Mouse (Mus musculus) forebrain, postnatal 0 days (tissue): ENCODE measurements around the gene Armcx3. TPM values are rescaled to one million over a fixed set of nuclear protein-coding genes. Genes with fewer than 3 reads are reported as not detected.
"Not testable (repeated sequence)": the region's sequence is repeated elsewhere in the genome, so short reads cannot be mapped to it uniquely, and the experiment has no call there.

ENCODE experiments used
- ATAC-seq: fragments of 200-750 bp; cut with Nextera tagmentation; 2 replicates; pipeline ENCODE4 v1.8.0; 2017; ENCODE audit warnings: mild to moderate bottlenecking, moderate library complexity
- DNase-seq: peaks from one replicate; pipeline ENCODE4 v3.0.0-alpha.2; 2015
- H3K27ac ChIP-seq: fragments of 300-500 bp; sonication (generic); 2 replicates; pipeline ENCODE4 v1.5.1; 2014; ENCODE audit warnings: low read depth, mild to moderate bottlenecking, antibody characterized with exemption, low read length, moderate library complexity, mixed read lengths
- H3K27me3 ChIP-seq: fragments of 300-500 bp; sonication (generic); 2 replicates; pipeline ENCODE4 v1.6.1; 2014; ENCODE audit warnings: mild to moderate bottlenecking, low read length, mixed read lengths; ENCODE audit not compliant: insufficient read depth
- H3K36me3 ChIP-seq: fragments of 300-500 bp; sonication (generic); 2 replicates; pipeline ENCODE4 v1.6.1; 2014; ENCODE audit warnings: mild to moderate bottlenecking, moderate library complexity; ENCODE audit not compliant: insufficient read depth
- H3K4me1 ChIP-seq: fragments of 300-500 bp; sonication (generic); 2 replicates; pipeline ENCODE4 v1.6.1; 2014; ENCODE audit warnings: antibody characterized with exemption; ENCODE audit not compliant: insufficient read depth
- H3K4me2 ChIP-seq: fragments of 300-500 bp; sonication (generic); 2 replicates; pipeline ENCODE4 v1.6.1; 2014; ENCODE audit warnings: low read depth, mild to moderate bottlenecking, moderate library complexity
- H3K4me3 ChIP-seq: fragments of 300-500 bp; sonication (generic); 2 replicates; pipeline ENCODE4 v1.5.1; 2014; ENCODE audit warnings: low read depth, low read length, mixed read lengths
- H3K9ac ChIP-seq: fragments of 300-500 bp; sonication (generic); 2 replicates; pipeline ENCODE4 v1.6.1; 2014; ENCODE audit warnings: mild to moderate bottlenecking
- H3K9me3 ChIP-seq: fragments of 300-500 bp; sonication (generic); 2 replicates; pipeline ENCODE4 v1.6.1; 2016; ENCODE audit warnings: low read length
- CTCF ChIP-seq: sonication (generic); IDR thresholded peaks from 2 replicates; pipeline ENCODE4 v1.5.1; 2016; ENCODE audit warnings: antibody characterized with exemption, control low read depth, low read depth
- WGBS: fragments of 180-500 bp; shearing (Covaris S2); extraction: QIAGEN DNeasy Blood & Tissue Kit; methylation state at CpG from one replicate; pipeline ENCODE4 v1.1.7; 2014; 5-methylcytosine and 5-hydroxymethylcytosine counted together
- polyA plus RNA-seq: library from polyadenylated mRNA; unstranded; fragments of >200 nt; fragmentation: Nextera tagmentation; extraction: Ambion mirVana; gene quantifications from 2 replicates; pipeline ENCODE4 v1.2.1, GENCODE M21; 2015
- total RNA-seq: library from RNA; depleted of rRNA; stranded (reverse); fragments of >200 nt; gene quantifications from 2 replicates; pipeline ENCODE4 v1.2.3, GENCODE M21; 2014

The Armcx3 gene
- total and polyA plus RNA-seq, 2 experiments from 2014 or later, result 66.5 to 68.4 TPM

GRCm38 (mm10) chrX:134739160-134739559, 17.2 kb upstream of the Armcx3 start:
- no peaks in the 10 kb centered on the region for H3K9me3 ChIP-seq
- ATAC-seq (no peak), DNase-seq (no peak)
- H3K4me1 ChIP-seq, result no peaks in the 10 kb centered on the region
- no peak overlapping the region for H3K9ac ChIP-seq
- no peak overlapping the region for H3K4me3 ChIP-seq
- TF ChIP-seq CTCF, result no peak
- no peaks in the 10 kb centered on the region for H3K27me3 ChIP-seq
- H3K36me3 ChIP-seq, result no peaks in the 10 kb centered on the region
- no peak overlapping the region for H3K4me2 ChIP-seq
- 65% methylated on average over 4 of the region's 4 CpGs for WGBS
- no peak overlapping the region for H3K27ac ChIP-seq

- H3K27me3 ChIP-seq, result no peaks in the 10 kb centered on the region
- H3K9ac ChIP-seq, result no peak overlapping the region
- H3K4me1 ChIP-seq, result no peaks in the 10 kb centered on the region
- DNase-seq, result no peak
- H3K4me2 ChIP-seq, result no peak overlapping the region
- no peak overlapping the region for H3K27ac ChIP-seq
- no peaks in the 10 kb centered on the region for H3K36me3 ChIP-seq
- no peak for ATAC-seq
- 72% methylated on average over 5 of the region's 5 CpGs for WGBS
- no peak overlapping the region for H3K4me3 ChIP-seq
- TF ChIP-seq CTCF, result no peak
- no peaks in the 10 kb centered on the region for H3K9me3 ChIP-seq
Observed at GRCm38 (mm10) chrX:134741862-134742261, 14.5 kb upstream of the Armcx3 start.

- no peaks in the 10 kb centered on the region for H3K27me3 ChIP-seq
- WGBS, result 32% methylated on average over 5 of the region's 5 CpGs
- H3K4me1 ChIP-seq, result 0 out of 2 replicates have a peak, but pooled peaks cover 3% of the 10 kb centered on the region
- no peak overlapping the region for H3K4me3 ChIP-seq
- H3K4me2 ChIP-seq, result no peak overlapping the region
- no peaks in the 10 kb centered on the region for H3K9me3 ChIP-seq
- DNase-seq (peak; percentile 57), ATAC-seq (peak; percentile 57)
- TF ChIP-seq CTCF, result peak; percentile 76
- no peak overlapping the region for H3K9ac ChIP-seq
- no peaks in the 10 kb centered on the region for H3K36me3 ChIP-seq
- H3K27ac ChIP-seq, result no peak overlapping the region
Observed at GRCm38 (mm10) chrX:134746459-134746858, 9.9 kb upstream of the Armcx3 start.

- TF ChIP-seq CTCF, result peak; percentile 19; the same call in 1 of the 2 replicates
- H3K4me3 ChIP-seq, result peak within 1 kb of the TSS; percentile 50
- H3K9me3 ChIP-seq, result no peaks in the 10 kb centered on the region
- peak within 1 kb of the TSS; percentile 59 for H3K9ac ChIP-seq
- peak within 1 kb of the TSS; percentile 52 for H3K4me2 ChIP-seq
- ATAC-seq (peak; percentile 94), DNase-seq (peak; percentile 83)
- WGBS, result 27% methylated on average over 36 of the region's 36 CpGs
- no peaks in the 10 kb centered on the region for H3K27me3 ChIP-seq
- 0 out of 2 replicates have a peak, but pooled peaks cover 3% of the 10 kb centered on the region for H3K4me1 ChIP-seq
- H3K27ac ChIP-seq, result peak within 1 kb of the TSS; percentile 57; the same call in 1 of the 2 replicates
- no peaks in the 10 kb centered on the region for H3K36me3 ChIP-seq
Observed at GRCm38 (mm10) chrX:134750764-134751592, 5.4 kb upstream of the Armcx3 start, which contains the start of gene Armcx6. Gene Armcx6, minus strand, starts transcription at chrX:134751417.

- Histone ChIP-seq H3K27me3 (no peaks in the 10 kb centered on the region), H3K36me3 (no peaks in the 10 kb centered on the region), H3K27ac (no peak overlapping the region), H3K9me3 (no peaks in the 10 kb centered on the region), H3K4me3 (no peak overlapping the region), H3K4me1 (0 out of 2 replicates have a peak, but pooled peaks cover 3% of the 10 kb centered on the region), H3K4me2 (no peak overlapping the region), H3K9ac (no peak overlapping the region)
- ATAC-seq (no peak), DNase-seq (no peak)
- no peak for TF ChIP-seq CTCF
- WGBS, result 45% methylated on average over 2 of the region's 2 CpGs
Observed at GRCm38 (mm10) chrX:134751910-134752309, 4.5 kb upstream of the Armcx3 start.

- no peaks in the 10 kb centered on the region for H3K27me3 ChIP-seq
Observed at GRCm38 (mm10) chrX:134752584-134752983, 3.8 kb upstream of the Armcx3 start.

GRCm38 (mm10) chrX:134757293-134757995, 1.0 kb downstream of the Armcx3 start:
- H3K27ac ChIP-seq, result peak overlapping the region; percentile 69
- H3K27me3 ChIP-seq, result no peaks in the 10 kb centered on the region
- H3K4me3 ChIP-seq, result peak overlapping the region; percentile 51
- H3K4me2 ChIP-seq, result peak overlapping the region; percentile 52
- WGBS, result 29% methylated on average over 13 of the region's 13 CpGs
- H3K9me3 ChIP-seq, result no peaks in the 10 kb centered on the region
- H3K9ac ChIP-seq, result peak overlapping the region; percentile 70
- no peaks in the 10 kb centered on the region for H3K36me3 ChIP-seq
- DNase-seq, result peak; percentile 8
- no peaks in the 10 kb centered on the region for H3K4me1 ChIP-seq
- ATAC-seq, result peak; percentile 47
- no peak for TF ChIP-seq CTCF

More at GRCm38 (mm10) chrX:134752584-134752983, 3.8 kb upstream of the Armcx3 start:
- H3K4me2 ChIP-seq, result no peak overlapping the region
- no peak for TF ChIP-seq CTCF
- no peaks in the 10 kb centered on the region for H3K9me3 ChIP-seq
- 0 out of 2 replicates have a peak, but pooled peaks cover 3% of the 10 kb centered on the region for H3K4me1 ChIP-seq
- DNase-seq, result no peak
- no peak for ATAC-seq
- H3K4me3 ChIP-seq, result no peak overlapping the region
- no peak overlapping the region for H3K27ac ChIP-seq
- H3K36me3 ChIP-seq, result no peaks in the 10 kb centered on the region
- no peak overlapping the region for H3K9ac ChIP-seq
- WGBS, result 32% methylated on average over 4 of the region's 4 CpGs

GRCm38 (mm10) chrX:134763428-134764198, 7.2 kb downstream of the Armcx3 start:
- not testable (repeated sequence) for ATAC-seq, H3K36me3 ChIP-seq

More at GRCm38 (mm10) chrX:134763428-134764198, 7.2 kb downstream of the Armcx3 start:
- H3K4me2 ChIP-seq, H3K4me3 ChIP-seq, H3K27me3 ChIP-seq, H3K9ac ChIP-seq, H3K9me3 ChIP-seq, H3K4me1 ChIP-seq, DNase-seq, H3K27ac ChIP-seq: not testable (repeated sequence)
- 36% methylated on average over 4 of the region's 4 CpGs for WGBS
